Mouse (Mus musculus) forebrain, postnatal 0 days (tissue): Measurements from ENCODE around the gene 1700102P08Rik. TPM values are rescaled to one million over a fixed set of nuclear protein-coding genes. Genes with fewer than 3 reads are reported as not detected.

Experiments used
- ATAC-seq: fragments of 200-750 bp; cut with Nextera tagmentation; 2 replicates; pipeline ENCODE4 v1.8.0; 2017; ENCODE audit warnings: mild to moderate bottlenecking, moderate library complexity
- DNase-seq: peaks from one replicate; pipeline ENCODE4 v3.0.0-alpha.2; 2015
- H3K27ac ChIP-seq: fragments of 300-500 bp; sonication (generic); 2 replicates; pipeline ENCODE4 v1.5.1; 2014; ENCODE audit warnings: low read depth, mild to moderate bottlenecking, antibody characterized with exemption, low read length, moderate library complexity, mixed read lengths
- H3K27me3 ChIP-seq: fragments of 300-500 bp; sonication (generic); 2 replicates; pipeline ENCODE4 v1.6.1; 2014; ENCODE audit warnings: mild to moderate bottlenecking, low read length, mixed read lengths; ENCODE audit not compliant: insufficient read depth
- H3K36me3 ChIP-seq: fragments of 300-500 bp; sonication (generic); 2 replicates; pipeline ENCODE4 v1.6.1; 2014; ENCODE audit warnings: mild to moderate bottlenecking, moderate library complexity; ENCODE audit not compliant: insufficient read depth
- H3K4me1 ChIP-seq: fragments of 300-500 bp; sonication (generic); 2 replicates; pipeline ENCODE4 v1.6.1; 2014; ENCODE audit warnings: antibody characterized with exemption; ENCODE audit not compliant: insufficient read depth
- H3K4me2 ChIP-seq: fragments of 300-500 bp; sonication (generic); 2 replicates; pipeline ENCODE4 v1.6.1; 2014; ENCODE audit warnings: low read depth, mild to moderate bottlenecking, moderate library complexity
- H3K4me3 ChIP-seq: fragments of 300-500 bp; sonication (generic); 2 replicates; pipeline ENCODE4 v1.5.1; 2014; ENCODE audit warnings: low read depth, low read length, mixed read lengths
- H3K9ac ChIP-seq: fragments of 300-500 bp; sonication (generic); 2 replicates; pipeline ENCODE4 v1.6.1; 2014; ENCODE audit warnings: mild to moderate bottlenecking
- H3K9me3 ChIP-seq: fragments of 300-500 bp; sonication (generic); 2 replicates; pipeline ENCODE4 v1.6.1; 2016; ENCODE audit warnings: low read length
- CTCF ChIP-seq: sonication (generic); IDR thresholded peaks from 2 replicates; pipeline ENCODE4 v1.5.1; 2016; ENCODE audit warnings: antibody characterized with exemption, control low read depth, low read depth
- WGBS: fragments of 180-500 bp; shearing (Covaris S2); extraction: QIAGEN DNeasy Blood & Tissue Kit; methylation state at CpG from one replicate; pipeline ENCODE4 v1.1.7; 2014; 5-methylcytosine and 5-hydroxymethylcytosine counted together
- polyA plus RNA-seq: library from polyadenylated mRNA; unstranded; fragments of >200 nt; fragmentation: Nextera tagmentation; extraction: Ambion mirVana; gene quantifications from 2 replicates; pipeline ENCODE4 v1.2.1, GENCODE M21; 2015
- total RNA-seq: library from RNA; depleted of rRNA; stranded (reverse); fragments of >200 nt; gene quantifications from 2 replicates; pipeline ENCODE4 v1.2.3, GENCODE M21; 2014

1700102P08Rik gene
- total and polyA plus RNA-seq, 2 experiments from 2014 or later: 1.2 to 4.2 TPM

DNA sequence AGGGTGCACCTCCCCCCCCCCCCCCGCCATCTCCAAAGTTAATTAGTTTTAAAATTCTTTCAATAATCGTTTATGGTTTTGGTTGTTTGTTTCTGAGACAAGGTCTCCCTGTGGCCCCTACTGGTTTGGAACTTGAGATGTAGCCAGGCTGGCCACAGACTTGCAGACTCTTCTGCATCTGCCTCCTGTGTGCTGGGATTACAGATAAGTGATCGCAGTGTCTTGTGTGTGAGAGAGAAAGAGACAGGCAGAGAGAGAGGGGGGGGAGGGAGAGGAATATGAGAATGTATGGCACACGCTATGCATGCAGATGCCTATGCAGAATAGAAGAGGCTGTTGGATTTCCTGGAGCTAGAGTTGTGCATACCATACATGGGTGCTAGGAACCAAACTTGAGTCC, 42.9 kb upstream of the 1700102P08Rik start:
- 94% methylated on average over 4 of the region's 4 CpGs for WGBS
- Histone ChIP-seq H3K27ac (no peak overlapping the region), H3K4me3 (no peak overlapping the region), H3K27me3 (no peaks in the 10 kb centered on the region), H3K4me1 (0 out of 2 replicates have a peak, but pooled peaks cover 11% of the 10 kb centered on the region), H3K9ac (no peak overlapping the region), H3K4me2 (no peak overlapping the region), H3K9me3 (no peaks in the 10 kb centered on the region), H3K36me3 (peaks cover 36% of the 10 kb centered on the region)
- ATAC-seq (no peak), DNase-seq (no peak)
- TF ChIP-seq CTCF: no peak

DNA sequence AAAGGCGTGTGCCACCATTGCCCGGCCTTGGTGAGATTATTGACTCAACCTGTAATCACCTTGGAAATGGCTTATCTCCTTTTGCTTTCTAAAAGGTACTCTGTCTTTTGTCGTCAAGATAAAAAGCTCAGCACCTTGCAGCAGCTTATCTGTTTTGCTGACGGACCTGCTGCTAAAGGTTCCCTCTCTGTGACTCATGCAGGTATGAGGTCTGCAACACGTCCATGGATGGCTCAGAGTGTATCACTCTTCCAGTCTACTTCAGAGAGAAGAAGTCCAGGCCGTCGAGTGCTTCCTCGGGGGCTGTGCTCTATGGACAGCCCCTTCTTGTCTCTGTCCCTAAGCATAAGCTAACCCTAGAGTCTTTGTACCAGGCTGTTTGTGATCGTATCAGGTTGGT, 14.4 kb upstream of the 1700102P08Rik start:
- no peak for DNase-seq
- no peaks in the 10 kb centered on the region for H3K9me3 ChIP-seq
- peaks cover 79% of the 10 kb centered on the region for H3K36me3 ChIP-seq
- H3K4me2 ChIP-seq: no peak overlapping the region
- no peak overlapping the region for H3K4me3 ChIP-seq
- H3K27ac ChIP-seq: no peak overlapping the region
- H3K4me1 ChIP-seq: no peaks in the 10 kb centered on the region
- no peak overlapping the region for H3K9ac ChIP-seq
- H3K27me3 ChIP-seq: no peaks in the 10 kb centered on the region
- TF ChIP-seq CTCF: no peak
- 93% methylated on average over 9 of the region's 9 CpGs for WGBS
- no peak for ATAC-seq

DNA sequence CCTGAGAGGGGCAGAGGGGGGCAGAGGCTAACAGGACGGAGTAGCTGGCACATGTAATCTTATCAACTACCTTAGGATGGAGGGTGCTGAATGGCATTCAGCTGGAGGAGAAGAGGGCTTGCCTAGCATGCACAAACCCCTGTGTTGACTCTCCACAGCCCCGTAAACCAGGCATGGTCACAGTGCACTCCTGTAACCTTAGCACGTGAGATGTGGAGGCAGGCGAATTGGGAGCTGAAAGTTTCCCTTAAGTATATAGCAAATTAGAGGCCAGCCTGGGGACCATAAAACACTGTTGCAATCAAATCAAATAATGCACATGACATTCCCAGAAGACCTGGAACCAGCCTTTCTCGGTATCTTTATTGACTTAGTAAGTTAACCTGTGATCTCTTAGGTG, 13.9 kb upstream of the 1700102P08Rik start:
- peaks cover 78% of the 10 kb centered on the region for H3K36me3 ChIP-seq
- TF ChIP-seq CTCF: no peak
- H3K27ac ChIP-seq: no peak overlapping the region
- H3K27me3 ChIP-seq: no peaks in the 10 kb centered on the region
- DNase-seq: no peak
- WGBS: 93% methylated on average over 5 of the region's 5 CpGs
- ATAC-seq: no peak
- no peaks in the 10 kb centered on the region for H3K4me1 ChIP-seq
- no peak overlapping the region for H3K9ac ChIP-seq
- H3K4me2 ChIP-seq: no peak overlapping the region
- no peaks in the 10 kb centered on the region for H3K9me3 ChIP-seq
- H3K4me3 ChIP-seq: no peak overlapping the region

DNA sequence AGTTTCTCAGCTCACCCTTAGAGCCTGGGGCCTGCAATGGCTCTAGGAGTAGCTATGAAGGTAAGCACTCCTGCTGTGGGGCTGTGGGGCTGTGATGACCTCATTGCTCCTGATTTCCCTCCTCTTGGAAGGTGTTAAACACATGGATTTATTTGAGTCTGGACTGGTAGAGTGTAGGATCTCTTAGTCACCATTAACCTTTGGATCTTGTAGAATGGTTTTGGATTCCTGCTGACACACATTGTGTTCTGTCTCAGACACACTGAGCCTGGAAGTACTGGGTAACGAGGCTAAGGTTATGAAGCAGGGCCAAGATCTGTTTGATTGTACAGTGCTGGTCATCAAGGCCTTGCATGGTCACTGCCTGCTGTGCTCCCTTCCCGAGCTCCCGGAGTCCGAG, 13.3 kb upstream of the 1700102P08Rik start:
- no peak for ATAC-seq
- Histone ChIP-seq H3K27ac (no peak overlapping the region), H3K4me3 (no peak overlapping the region), H3K27me3 (no peaks in the 10 kb centered on the region), H3K4me2 (no peak overlapping the region), H3K9ac (no peak overlapping the region), H3K4me1 (no peaks in the 10 kb centered on the region), H3K36me3 (peaks cover 78% of the 10 kb centered on the region), H3K9me3 (no peaks in the 10 kb centered on the region)
- DNase-seq: no peak
- TF ChIP-seq CTCF: no peak
- WGBS: 78% methylated on average over 4 of the region's 4 CpGs

DNA sequence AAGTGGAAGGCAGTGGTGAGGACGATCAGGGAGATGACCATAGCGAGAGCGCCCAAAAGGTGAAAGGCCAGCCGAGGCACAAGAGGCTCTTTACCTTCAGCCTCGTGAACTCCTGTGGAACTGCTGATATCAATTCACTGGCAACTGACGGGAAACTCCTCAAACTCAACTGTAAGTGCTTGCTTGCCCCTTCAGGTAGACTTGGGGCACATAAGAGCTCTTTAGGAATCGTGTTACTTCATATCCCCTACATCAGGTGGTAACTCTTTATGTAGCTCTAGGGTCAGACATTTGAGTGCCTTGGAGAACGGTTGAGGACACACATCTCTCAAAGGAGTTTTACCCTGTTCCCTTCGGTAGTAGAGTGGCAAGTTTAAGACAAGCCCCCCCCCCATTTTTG, 11.2 kb upstream of the 1700102P08Rik start:
- 97% methylated on average over 9 of the region's 9 CpGs for WGBS
- TF ChIP-seq CTCF: no peak
- Histone ChIP-seq H3K9me3 (no peaks in the 10 kb centered on the region), H3K36me3 (peaks cover 73% of the 10 kb centered on the region), H3K4me3 (no peak overlapping the region), H3K4me1 (no peaks in the 10 kb centered on the region), H3K9ac (no peak overlapping the region), H3K27me3 (no peaks in the 10 kb centered on the region), H3K27ac (no peak overlapping the region), H3K4me2 (no peak overlapping the region)
- ATAC-seq: no peak
- DNase-seq: no peak

DNA sequence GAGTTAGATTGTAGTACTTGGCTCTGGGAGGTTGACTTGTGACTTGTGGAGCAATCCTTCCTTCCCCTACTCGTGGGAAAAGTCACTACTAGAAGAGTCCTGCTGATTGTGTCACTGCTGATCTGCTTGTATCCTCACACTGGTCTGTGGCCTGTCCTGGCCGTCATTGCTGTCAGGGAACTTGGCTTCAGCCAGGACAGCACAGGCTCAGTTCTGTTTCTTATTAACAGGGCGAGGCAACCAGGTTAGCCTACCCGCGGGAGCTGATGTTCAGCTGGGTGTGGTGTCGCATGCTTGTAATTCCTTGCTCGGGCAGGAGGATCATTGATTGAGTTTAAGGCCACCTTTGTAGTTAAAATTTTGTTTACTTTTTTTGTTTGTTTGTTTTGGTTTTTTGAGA, 7.6 kb upstream of the 1700102P08Rik start:
- Histone ChIP-seq H3K9ac (no peak overlapping the region), H3K4me3 (no peak overlapping the region), H3K27me3 (no peaks in the 10 kb centered on the region), H3K9me3 (no peaks in the 10 kb centered on the region), H3K27ac (no peak overlapping the region), H3K36me3 (peaks cover 84% of the 10 kb centered on the region), H3K4me1 (no peaks in the 10 kb centered on the region), H3K4me2 (no peak overlapping the region)
- 87% methylated on average over 7 of the region's 7 CpGs for WGBS
- no peak for ATAC-seq
- DNase-seq: no peak
- TF ChIP-seq CTCF: no peak

DNA sequence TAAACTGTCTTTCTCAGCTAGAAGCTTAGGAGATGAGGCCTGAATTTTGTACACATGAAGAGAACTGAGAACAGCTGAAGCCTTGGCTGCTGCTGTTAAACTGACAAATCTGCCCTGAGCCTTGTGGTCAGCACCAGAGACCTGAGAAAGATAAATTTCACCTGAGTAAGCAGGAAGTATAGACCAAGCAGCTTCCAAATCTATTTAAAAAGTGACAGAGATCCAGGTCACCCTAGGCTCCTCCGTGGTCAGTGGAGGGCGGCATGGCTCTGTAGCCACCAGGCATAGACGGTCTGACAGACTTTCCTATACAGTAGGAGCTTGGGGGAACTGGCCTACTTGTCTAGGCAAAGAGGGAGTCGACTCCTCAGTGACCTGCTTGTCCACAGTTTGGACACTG, 5.8 kb upstream of the 1700102P08Rik start:
- 87% methylated on average over 4 of the region's 4 CpGs for WGBS
- ATAC-seq (no peak), DNase-seq (no peak)
- no peak overlapping the region for H3K4me2 ChIP-seq
- no peaks in the 10 kb centered on the region for H3K27me3 ChIP-seq
- TF ChIP-seq CTCF: no peak
- no peaks in the 10 kb centered on the region for H3K4me1 ChIP-seq
- no peak overlapping the region for H3K27ac ChIP-seq
- H3K4me3 ChIP-seq: no peak overlapping the region
- no peak overlapping the region for H3K9ac ChIP-seq
- peaks cover 82% of the 10 kb centered on the region for H3K36me3 ChIP-seq
- no peaks in the 10 kb centered on the region for H3K9me3 ChIP-seq

DNA sequence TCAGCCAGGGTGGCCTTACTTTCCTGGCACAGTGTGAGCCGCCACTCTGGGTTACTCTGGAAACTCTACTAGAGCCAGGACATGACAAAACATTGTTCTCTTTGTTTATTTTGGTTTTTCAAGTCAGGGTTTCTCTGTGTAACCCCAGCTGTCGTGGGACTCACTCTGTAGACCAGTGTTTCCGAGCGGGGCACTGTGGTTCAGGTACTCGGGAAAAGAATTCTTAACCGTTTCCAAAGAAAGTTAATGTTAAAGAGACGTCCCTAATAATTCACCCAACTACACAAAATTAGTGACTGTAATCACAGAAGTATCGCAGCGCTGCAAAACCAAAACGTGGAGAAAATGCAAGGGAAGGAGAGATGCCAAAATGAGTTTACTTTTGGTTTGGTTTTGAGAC, 4.0 kb upstream of the 1700102P08Rik start:
- Histone ChIP-seq H3K27me3 (no peaks in the 10 kb centered on the region), H3K4me3 (no peak overlapping the region), H3K4me2 (no peak overlapping the region), H3K4me1 (no peaks in the 10 kb centered on the region), H3K36me3 (peaks cover 84% of the 10 kb centered on the region), H3K27ac (no peak overlapping the region), H3K9me3 (no peaks in the 10 kb centered on the region), H3K9ac (no peak overlapping the region)
- ATAC-seq: no peak
- DNase-seq: no peak
- no peak for TF ChIP-seq CTCF
- 83% methylated on average over 10 of the region's 10 CpGs for WGBS
